Mouse (Mus musculus) left cerebral cortex, postnatal 25 days (tissue): ENCODE results near the gene Cpne2. TPM values are rescaled to one million over a fixed set of nuclear protein-coding genes. Genes with fewer than 3 reads are reported as not detected.

Source experiments
- DNase-seq, 2 experiments: peaks; one replicate each; pipeline ENCODE4 v3.0.0; 2022; ENCODE audit warnings: low spot score in 2 of 2, mixed read lengths in 1 of 2
- intact Hi-C: fragments of 180-260 bp; cut with DNase I; formaldehyde crosslinking; loops from one replicate; pipeline ENCODE4 v1.15.1; 2025
- total RNA-seq, 2 experiments: library from RNA; stranded (reverse); gene quantifications; 2 replicates each; pipeline ENCODE4 v1.2.3; 2021

Cpne2 gene
- total RNA-seq, 2 experiments from 2014 or later = 23.3 to 24.6 TPM

DNA sequence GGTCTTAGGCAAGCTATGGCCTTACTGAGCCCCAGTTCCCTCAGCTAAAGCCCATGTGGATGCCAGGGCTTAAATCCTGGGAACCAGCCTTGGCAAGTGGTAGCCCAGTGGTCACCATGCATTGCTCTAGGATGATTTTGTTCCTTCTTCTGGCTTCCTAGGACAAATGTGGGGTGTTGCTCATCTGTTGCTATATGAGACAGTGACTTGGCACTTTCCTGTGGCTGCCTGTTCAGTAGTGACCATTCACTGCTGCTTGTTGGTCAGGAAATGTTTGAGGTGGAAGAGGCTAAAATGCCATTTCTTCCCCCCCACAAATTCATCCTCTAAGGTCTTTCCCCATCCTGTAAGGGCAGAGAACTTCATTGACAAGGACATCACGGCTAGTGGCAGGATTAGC lies 36.6 kb downstream of the Cpne2 start:
- intact Hi-C loops = no loop called here
- no peak for DNase-seq

DNA sequence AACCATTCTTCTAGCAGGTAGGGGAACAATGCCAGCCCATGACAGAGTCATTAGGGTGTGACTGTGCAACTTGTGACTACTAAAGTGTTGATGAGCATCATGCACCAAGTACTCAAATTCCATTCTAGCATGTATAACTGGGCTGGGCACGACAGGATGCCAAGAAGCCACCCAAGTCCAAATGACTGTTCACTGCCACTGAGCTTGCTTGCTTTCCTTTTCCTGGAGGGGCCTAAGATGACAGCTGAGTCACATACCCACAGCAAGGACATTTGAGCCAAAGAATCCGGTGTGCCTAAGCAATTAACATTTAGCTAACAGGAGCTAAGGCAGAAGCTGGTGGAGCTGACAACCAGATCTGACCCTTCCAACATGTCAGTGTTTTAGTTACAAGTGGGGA lies 39.1 kb downstream of the Cpne2 start:
- DNase-seq = no peak
- intact Hi-C loops = no loop called here

DNA sequence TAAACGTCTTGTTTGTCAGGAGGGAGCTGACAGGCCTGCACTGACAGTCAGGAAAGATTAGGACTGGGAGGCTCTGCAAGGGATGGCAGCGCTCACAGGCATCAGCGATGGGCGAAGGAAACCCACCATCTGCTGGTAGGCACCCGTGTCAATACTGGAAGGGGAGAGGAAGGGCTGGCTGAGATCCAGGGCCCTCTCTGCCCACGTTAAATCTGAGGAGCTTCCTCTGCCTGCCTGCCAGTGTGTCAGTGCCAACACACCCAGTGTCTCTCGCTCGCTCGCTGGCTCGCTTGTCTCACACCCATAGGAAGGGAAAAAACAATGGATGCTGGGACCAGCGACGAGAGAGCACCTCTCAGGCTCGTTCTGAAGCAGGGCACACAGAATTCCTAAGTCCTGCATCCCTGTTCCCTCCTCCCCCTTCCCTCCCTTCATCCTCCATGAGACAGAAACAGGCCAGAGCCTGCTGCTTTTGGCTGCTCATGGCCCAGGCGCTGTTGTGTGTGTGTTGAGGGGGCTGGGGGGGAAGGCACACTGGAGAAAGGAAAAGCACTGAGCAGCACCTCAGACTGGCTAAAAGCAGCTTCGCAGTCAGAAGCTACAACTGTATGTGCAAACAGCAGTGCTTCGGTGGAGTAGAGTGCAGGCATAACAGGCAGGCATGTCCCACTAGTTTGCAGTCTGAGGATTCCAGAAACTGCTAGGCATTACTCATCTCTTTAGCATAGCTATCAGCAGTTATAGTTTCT lies 41.5 kb downstream of the Cpne2 start:
- DNase-seq = peak; percentile 76 to 90
- intact Hi-C loops = no loop called here

DNA sequence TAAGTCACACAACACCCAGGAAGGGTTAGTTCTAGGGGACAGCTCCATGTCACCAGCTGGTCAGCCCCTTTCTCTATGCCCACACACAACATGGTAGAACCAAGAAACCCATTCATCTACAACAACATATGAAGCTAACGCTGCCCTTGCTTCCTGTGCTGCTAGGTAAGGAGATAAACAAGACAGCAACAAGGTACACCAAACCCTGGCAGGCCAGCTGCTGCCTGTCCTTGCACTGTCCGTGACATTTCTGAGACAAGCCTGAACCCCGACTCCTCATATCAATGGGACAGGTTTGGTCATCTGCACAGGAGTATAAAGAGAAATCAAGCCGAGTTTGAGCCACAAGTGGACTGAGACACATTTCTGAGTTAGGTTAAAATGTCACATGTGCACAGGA lies 42.4 kb downstream of the Cpne2 start:
- DNase-seq = no peak
- intact Hi-C loops = no loop called here

DNA sequence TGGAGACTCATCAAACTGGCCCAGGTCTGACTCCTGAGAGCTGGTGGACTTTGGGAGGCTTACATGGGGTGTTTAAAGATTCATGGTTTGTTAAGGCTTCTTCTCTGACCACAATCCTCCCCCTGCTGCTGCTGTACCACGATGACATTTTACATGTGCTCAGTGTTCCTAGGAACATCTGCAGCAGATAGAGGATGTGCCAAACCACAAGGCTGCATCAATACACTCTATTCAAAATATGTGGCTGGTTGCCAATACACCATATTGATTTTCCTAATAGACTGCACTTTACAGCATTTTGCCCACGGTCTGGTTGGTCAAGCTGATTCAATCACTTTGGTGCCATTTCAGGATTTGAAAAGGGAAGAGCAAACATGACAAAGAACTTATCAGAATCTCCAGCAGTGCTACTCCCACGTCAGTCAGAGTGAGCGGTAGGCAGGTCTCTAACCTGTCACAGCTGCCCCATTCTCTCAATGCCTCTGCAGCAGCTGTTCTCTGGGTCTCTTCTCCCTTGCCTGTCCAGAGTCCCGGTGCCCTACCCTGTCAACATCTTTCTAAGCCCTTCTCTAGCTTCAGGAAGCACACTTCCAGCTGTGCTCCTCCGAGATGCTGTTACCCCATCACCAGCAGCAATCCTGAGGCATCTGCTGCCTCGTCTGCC lies 49.2 kb downstream of the Cpne2 start:
- intact Hi-C loops = loop anchor here (5.0 kb wide), 1 partner anchor 240 kb away; no protein-coding TSS in a partner anchor
- no peak for DNase-seq

DNA sequence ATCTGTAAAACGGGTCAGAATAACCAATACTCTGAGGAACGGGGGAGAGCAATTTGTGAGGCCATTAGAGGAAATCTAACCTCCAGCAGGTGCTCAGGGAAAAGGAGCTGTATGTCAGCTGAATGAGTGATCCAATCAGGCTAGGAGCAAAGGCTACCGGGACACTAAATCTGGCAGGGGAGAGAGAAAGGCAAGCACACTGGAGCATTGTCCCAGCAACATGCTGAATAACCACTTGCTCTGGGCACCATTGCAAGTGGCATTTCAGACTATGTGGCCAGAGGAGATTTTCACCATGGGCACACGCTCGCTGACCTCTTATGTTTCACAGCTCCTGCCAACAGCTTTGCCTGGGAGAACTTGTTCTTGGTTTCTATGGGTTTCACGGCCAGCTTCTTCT lies 49.8 kb downstream of the Cpne2 start:
- DNase-seq = no peak
- intact Hi-C loops = loop anchor here (5.0 kb wide), 1 partner anchor 240 kb away; no protein-coding TSS in a partner anchor

DNA sequence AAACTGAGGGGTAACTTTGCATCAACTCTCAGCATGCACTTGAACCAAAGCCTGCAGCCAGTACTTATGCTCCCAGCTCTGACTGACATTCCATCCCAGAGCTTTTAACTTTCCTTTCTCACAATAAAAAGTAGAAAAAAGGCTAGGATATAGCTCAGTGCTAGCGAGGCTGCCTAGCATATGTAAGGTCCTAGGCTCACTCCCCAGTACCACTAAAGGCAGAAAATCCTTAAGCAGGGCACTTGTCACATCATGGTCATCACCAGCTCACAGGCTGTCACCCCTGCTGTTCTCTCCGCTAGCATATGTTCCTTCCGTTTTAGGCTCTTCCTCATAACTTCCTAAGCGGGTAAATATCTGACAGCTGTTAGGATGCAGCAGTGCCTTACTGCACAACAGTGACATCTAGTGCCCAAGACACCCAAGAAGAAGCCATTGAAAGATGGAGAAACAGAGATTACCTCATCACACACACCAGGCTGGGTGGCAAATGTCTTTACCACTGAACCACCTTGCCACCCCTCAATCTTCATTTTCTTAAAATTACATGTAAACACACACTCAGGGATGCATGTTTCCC lies 51.5 kb downstream of the Cpne2 start:
- DNase-seq = peak; percentile 67 to 80
- intact Hi-C loops = loop anchor here (1.0 to 5.0 kb wide), 3 partner anchors 56 to 242 kb away; no protein-coding TSS in a partner anchor

DNA sequence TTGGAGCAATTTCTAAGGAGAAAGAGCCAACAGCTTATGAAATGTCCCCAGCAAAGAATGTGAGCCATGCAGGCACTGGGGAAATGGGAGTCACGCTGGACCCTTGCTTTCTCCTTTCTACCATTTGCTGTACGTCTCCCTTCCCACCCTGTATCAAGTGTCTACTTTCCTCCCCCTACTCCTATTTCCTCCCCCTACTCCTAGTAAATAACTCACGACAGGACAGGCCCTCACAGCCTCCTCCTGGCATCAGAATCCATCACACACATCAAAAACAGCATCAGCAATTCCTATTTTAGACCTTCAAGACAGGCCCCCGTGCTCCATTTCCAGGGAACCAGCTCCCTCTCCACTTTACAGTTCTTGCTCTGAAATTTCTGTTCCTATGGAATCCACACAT lies 58.9 kb downstream of the Cpne2 start:
- DNase-seq = no peak
- intact Hi-C loops = no loop called here

DNA sequence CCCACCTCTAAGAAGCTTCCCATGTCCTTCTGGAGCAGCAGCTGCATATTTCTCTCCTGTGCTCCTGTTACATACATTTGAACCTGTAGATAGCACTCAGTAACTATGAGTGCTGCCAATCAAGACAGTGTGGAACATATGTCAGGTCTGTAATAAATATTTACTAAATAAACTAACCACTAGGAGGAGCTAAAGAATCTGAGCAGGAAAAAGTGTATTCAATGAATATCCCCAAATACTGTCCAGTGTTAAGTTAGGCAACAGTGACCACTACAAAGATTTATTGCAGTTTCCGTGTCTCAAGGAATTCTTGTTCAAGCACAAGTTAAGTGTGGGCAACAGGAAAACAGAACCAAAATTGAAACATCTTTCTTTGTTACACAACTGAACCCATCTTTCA lies 61.4 kb downstream of the Cpne2 start:
- intact Hi-C loops = no loop called here

DNA sequence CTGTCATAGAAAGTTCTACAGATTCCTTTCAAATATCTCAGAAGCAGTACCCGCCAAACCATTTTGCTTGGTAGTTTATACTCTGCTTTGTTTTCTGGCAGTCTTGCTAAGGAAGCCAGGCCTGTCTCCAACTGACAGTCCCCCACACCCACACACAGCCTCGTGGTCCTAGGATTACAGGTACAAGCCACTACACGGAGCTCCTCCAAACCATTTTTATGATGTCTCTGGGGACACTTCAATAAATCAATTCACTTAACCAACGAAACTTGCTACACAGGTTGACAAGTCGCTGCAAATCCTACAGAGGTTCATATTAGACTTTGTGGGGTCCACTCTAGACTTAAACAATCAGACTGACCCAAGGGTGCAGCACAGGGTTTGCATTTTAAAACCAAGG lies 67.7 kb downstream of the Cpne2 start:
- DNase-seq = no peak
- intact Hi-C loops = loop anchor here (5.0 kb wide), 1 partner anchor 67 kb away; the partner anchor contains the start of gene Arl2bp

More for the DNA sequence above, 61.4 kb downstream of the Cpne2 start:
- no peak for DNase-seq

DNA sequence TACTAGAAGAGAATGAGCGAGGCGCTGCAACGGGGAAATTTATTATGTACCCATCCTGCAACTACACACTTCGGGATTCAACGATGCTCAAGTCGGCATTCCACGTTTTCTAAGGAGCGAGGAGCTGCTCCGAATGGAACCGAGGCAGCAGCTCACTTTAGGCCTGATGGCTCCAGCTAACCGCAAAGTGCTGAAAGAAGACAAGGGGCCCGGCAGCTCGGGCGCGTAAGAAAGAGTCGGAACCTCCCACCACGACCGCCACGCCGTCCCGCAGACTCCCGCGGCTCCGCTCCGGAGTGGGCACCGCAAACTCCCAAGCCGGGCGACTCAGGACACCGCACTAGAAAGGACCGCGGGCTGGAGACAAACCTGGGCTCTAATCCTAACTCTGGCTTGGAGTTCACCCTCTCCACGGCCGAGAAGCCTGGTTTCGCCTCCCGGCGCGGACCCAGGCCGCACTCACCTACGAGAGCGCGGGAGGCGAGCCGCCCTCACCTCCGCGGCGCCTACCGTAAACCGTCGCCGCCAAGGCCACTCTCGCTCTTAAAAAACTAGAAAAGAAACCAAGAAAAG lies 68.3 kb downstream of the Cpne2 start:
- intact Hi-C loops = loop anchor here (5.0 kb wide), 1 partner anchor 66 kb away; the partner anchor contains the start of gene Arl2bp
- DNase-seq = peak; percentile 24 to 37

DNA sequence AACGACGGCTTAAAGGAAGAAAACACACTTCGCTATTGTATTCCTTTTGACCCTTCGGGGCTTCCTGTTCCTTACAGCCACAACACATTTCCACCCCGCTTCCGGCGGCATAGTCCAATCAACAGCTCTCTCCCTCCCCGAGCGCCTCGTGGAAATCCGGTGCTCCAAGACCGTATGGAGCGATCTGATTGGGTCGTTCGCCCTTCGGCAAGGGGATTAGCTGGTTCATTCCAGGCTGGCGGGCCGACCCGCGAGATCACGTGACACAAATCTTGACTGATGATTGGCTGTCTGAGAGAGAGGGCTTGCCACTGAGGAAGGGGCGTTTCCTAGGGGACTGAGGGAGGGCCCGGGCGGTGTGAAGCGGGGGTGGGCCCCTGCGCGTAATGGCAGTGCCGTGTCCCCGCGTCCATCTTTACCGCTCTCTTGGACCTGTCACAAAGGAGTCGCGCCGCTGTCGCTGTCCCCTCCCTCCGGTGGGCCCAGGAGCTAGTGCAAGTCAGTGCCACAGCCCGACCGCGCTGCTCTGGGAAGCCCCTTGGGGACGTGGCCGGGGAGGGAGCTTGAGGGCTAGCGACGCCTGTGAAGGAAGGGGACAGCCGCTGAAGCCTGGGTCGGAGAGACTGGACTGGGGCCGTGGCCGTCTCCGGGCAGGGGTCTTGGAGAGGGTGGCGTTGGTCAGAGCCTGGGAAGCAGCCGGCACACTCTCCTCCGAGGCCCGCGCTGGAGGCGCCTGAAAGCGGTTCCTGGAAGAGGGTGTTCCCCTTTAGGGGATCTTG lies 69.0 kb downstream of the Cpne2 start, which contains the start of the genes Rspry1 and Fam192a:
Gene Rspry1, plus strand, starts transcription at position 331 of the 779 bp plus-strand sequence.
Gene Fam192a, minus strand, starts transcription at position 391 of the 779 bp plus-strand sequence.
- peak; percentile 100 for DNase-seq
- intact Hi-C loops = loop anchor here (2.0 to 5.0 kb wide), 2 partner anchors 66 to 101 kb away; partner anchors contain the start of gene Arl2bp

DNA sequence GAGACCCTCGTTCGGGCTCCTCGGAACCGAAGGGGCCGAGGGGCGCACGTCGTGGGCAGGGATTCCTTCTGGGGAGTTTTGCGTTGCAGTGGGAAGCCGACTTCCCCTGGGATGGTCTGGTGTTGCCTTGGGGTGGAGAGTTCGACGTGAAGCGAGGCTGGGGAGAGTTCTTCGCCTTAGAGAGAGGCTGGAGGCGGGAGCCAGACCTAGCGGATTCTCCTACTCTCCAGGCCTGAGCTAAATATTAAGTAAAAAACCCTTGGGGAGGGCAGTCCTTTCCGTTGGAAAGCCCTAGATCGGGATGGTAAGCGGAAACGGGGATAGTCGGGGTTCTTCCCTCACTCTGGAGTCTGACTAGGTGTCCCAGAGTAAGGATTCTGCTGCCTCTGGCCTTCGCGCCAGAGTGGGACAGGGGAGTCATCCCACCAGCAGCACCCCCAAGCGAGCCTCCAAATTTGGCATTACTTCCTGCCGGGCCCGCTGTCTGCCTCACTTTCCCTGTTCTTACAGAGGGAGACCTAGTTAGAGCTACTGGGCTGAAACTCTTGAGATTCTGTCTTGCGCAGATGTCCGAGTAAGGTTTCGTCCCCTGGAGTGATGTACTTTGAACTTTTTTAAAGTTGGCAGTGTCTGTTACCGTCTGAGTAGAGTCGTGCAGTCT lies 69.8 kb downstream of the Cpne2 start:
- intact Hi-C loops = loop anchor here (2.0 to 5.0 kb wide), 2 partner anchors 65 to 100 kb away; partner anchors contain the start of gene Arl2bp
- no peak for DNase-seq

DNA sequence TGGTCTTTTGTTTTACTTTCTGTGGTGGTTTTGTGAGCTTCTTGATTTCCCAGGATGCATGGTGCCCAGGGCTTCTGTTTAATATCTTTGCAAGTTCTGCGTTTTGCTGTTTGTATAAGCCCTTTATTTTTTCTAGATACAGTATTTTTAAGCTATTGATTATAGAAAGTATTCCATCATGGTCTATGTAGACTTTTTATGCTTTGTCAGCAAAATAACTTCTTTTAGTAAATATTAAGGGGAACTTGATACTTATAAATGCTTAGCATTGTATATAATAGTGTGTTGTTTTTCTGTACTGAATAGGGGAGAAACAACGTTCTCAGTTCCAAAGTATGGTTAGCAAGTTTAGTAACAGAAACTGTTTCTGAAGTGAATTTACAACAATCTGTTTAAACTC lies 71.2 kb downstream of the Cpne2 start:
- intact Hi-C loops = loop anchor here (5.0 kb wide), 1 partner anchor 63 kb away; the partner anchor contains the start of gene Arl2bp
- no peak for DNase-seq

DNA sequence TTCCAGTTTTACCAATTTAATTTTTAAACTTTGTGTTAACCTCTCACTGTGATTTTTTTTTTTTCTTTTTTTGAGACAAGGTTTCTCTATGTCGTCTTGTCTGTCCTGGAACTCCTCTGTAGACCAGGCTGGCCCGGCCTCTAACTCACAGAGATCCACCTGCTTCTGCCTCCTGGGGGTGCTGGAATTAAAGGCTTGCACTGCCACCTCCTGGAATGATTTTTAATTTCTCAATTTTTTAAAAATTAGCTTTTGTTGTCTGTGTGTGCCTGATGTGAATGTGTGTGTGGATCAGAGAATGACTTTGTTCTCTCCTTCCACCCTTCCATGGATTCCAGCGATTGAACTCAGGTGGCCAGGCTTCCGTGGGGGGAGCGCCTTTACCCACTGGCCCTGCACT lies 74.3 kb downstream of the Cpne2 start:
- no peak for DNase-seq
- intact Hi-C loops = no loop called here
